ENCODE assay signal across 11 mouse cellular contexts in the genomic region with DNA sequence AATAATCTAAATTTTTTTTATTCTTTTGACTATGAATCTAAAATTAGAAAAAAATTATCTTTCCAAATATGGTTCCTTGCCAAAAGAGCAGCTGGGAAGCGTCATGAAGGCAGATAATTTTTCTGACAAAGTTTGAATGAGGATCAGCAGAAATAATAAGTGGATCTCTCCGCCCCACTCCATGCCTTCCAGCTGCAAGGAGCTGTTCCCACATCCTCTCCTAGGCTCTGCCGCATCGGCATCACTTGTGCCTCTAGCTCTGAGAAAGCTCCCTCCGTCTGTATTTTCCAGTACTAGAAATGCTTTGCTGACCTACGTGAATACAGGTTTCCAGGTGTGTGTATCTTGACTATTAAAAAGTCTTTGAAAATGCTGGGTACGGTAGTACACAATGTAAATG.
DNase-seq lines count a peak whose midpoint lies in the region; ATAC-seq and TF ChIP-seq lines count a peak whose summit lies in the region.
"Had no signal": no experiment of that assay in that cellular context is flagged by ENCODE, and none has a peak within 500 bp of the region (broad histone marks: within the 10 kb centered on the region; RNA-seq: fewer than 3 reads in every experiment).

No protein-coding gene starts in this region.

- no peak overlapping the region for H3K4me2 ChIP-seq in forebrain, embryonic 16.5 days (ENCODE audit: low read length)
- H3K4me2 ChIP-seq in kidney, embryonic 15.5 days: no peak overlapping the region

- no peaks in the 10 kb centered on the region for H3K27me3 ChIP-seq in forebrain, embryonic 16.5 days (replicated peaks; ENCODE audit: control insufficient read depth, insufficient read depth, low read length)
- H3K27me3 ChIP-seq in forebrain, embryonic 10.5 days (ENCODE audit: poor library complexity, severe bottlenecking): no peaks in the 10 kb centered on the region
- no peaks in the 10 kb centered on the region for H3K27me3 ChIP-seq in kidney, embryonic 15.5 days
- no peaks in the 10 kb centered on the region for H3K27me3 ChIP-seq in testis, adult 2 months (ENCODE audit: control insufficient read depth, insufficient read depth, low read length)

- H3K27ac ChIP-seq in forebrain, embryonic 16.5 days (ENCODE audit: low read length): peak overlapping the region; percentile 15; the same call in 1 of the 2 replicates
- H3K27ac ChIP-seq in forebrain, embryonic 10.5 days: no peak overlapping the region
- no peak overlapping the region for H3K27ac ChIP-seq in kidney, embryonic 15.5 days
- no peak overlapping the region for H3K27ac ChIP-seq in testis, adult 2 months (ENCODE audit: control insufficient read depth, insufficient read depth, low read depth, low read length)

- H3K9me3 ChIP-seq in forebrain, embryonic 16.5 days (ENCODE audit: control insufficient read depth, low read length): no peaks in the 10 kb centered on the region
- no peaks in the 10 kb centered on the region for H3K9me3 ChIP-seq in forebrain, embryonic 10.5 days
- H3K9me3 ChIP-seq in kidney, embryonic 15.5 days (replicated peaks): no peaks in the 10 kb centered on the region

- no peak for TF ChIP-seq POLR2A in testis, adult 2 months (IDR thresholded peaks at IDR 0.05; ENCODE audit: control insufficient read depth, low read depth, low read length)

- peaks cover 8% of the 10 kb centered on the region for H3K4me1 ChIP-seq in forebrain, embryonic 16.5 days (replicated peaks; ENCODE audit: control insufficient read depth, insufficient read depth, low read length)
- peaks cover 13% of the 10 kb centered on the region for H3K4me1 ChIP-seq in forebrain, embryonic 10.5 days
- H3K4me1 ChIP-seq in kidney, embryonic 15.5 days: no peaks in the 10 kb centered on the region
- peaks cover 4% of the 10 kb centered on the region; the same call in 1 of the 2 replicates for H3K4me1 ChIP-seq in testis, adult 2 months (ENCODE audit: control insufficient read depth, insufficient read depth, low read length)

- no peak overlapping the region for H3K9ac ChIP-seq in forebrain, embryonic 16.5 days (replicated peaks; ENCODE audit: low read depth, low read length)
- no peak overlapping the region for H3K9ac ChIP-seq in kidney, embryonic 15.5 days

- H3K36me3 ChIP-seq in forebrain, embryonic 16.5 days (ENCODE audit: control insufficient read depth, insufficient read depth): no peaks in the 10 kb centered on the region
- no peaks in the 10 kb centered on the region for H3K36me3 ChIP-seq in forebrain, embryonic 10.5 days (replicated peaks)
- no peaks in the 10 kb centered on the region for H3K36me3 ChIP-seq in kidney, embryonic 15.5 days
- no peaks in the 10 kb centered on the region for H3K36me3 ChIP-seq in testis, adult 2 months (ENCODE audit: control insufficient read depth, insufficient read depth, low read length)

- DNase-seq in forebrain, embryonic 10.5 days (ENCODE audit: extremely low spot score, low spot score): no peak
- DNase-seq in kidney, postnatal 14 days: peak; percentile 38
- no peak for DNase-seq in testis, postnatal 10 days (ENCODE audit: low spot score)
- no peak for DNase-seq in urinary bladder, postnatal 14 days (ENCODE audit: low spot score)
- DNase-seq: adrenal gland, postnatal 36 days; cerebellum, adult 11-12 months; layer of hippocampus, adult 9-11 months had no signal

- no peak for TF ChIP-seq CTCF in testis, adult 2 months (IDR thresholded peaks at IDR 0.05; ENCODE audit: control insufficient read depth, insufficient read depth, insufficient replicate concordance, low read depth, low read length)

- WGBS in forebrain, embryonic 16.5 days: 58% methylated on average over 7 of the region's 7 CpGs
- WGBS in forebrain, embryonic 10.5 days: 82% methylated on average over 7 of the region's 7 CpGs
- 77% methylated on average over 7 of the region's 7 CpGs for WGBS in kidney, embryonic 15.5 days

- peak; percentile 64 for ATAC-seq in forebrain, embryonic 16.5 days
- ATAC-seq in kidney, embryonic 15.5 days (replicated peaks; ENCODE audit: low FRiP score): no peak
- no peak for ATAC-seq in CD4-positive, CD25-positive, alpha-beta regulatory T cell, adult 4 months

- H3K4me3 ChIP-seq in forebrain, embryonic 16.5 days (replicated peaks; ENCODE audit: low read length): no peak overlapping the region
- no peak overlapping the region for H3K4me3 ChIP-seq in forebrain, embryonic 10.5 days
- no peak overlapping the region for H3K4me3 ChIP-seq in kidney, embryonic 15.5 days (replicated peaks)
- peak overlapping the region; percentile 33 for H3K4me3 ChIP-seq in testis, adult 2 months (ENCODE audit: control insufficient read depth, low read depth, low read length)
